ENCODE assay signal across 24 mouse cellular contexts in genomic region chr14:115100617-115101299, GRCm38 (mm10). TPM values are rescaled to one million over a fixed set of nuclear protein-coding genes. Genes with fewer than 3 reads are reported as not detected.
DNase-seq lines count a peak whose midpoint lies in the region; ATAC-seq and TF ChIP-seq lines count a peak whose summit lies in the region.
"Had no signal": no experiment of that assay in that cellular context is flagged by ENCODE, and none has a peak within 500 bp of the region (broad histone marks: within the 10 kb centered on the region; RNA-seq: fewer than 3 reads in every experiment).

No protein-coding gene starts in this region.

- DNase-seq in kidney, adult 2 months = peak; percentile 13
- DNase-seq in kidney, postnatal 25 days = no peak
- no peak for DNase-seq in kidney, adult 8-10 months
- DNase-seq in kidney, adult 11 months = no peak
- DNase-seq: adrenal gland, adult 8-10 months; adrenal gland, postnatal 14 days; adrenal gland, postnatal 36 days; B cell, adult 2 months; cerebellum, adult 11-12 months; cerebellum, adult 2 months; cerebellum, adult 9-10 months; cerebellum, postnatal 10 days; cerebellum, postnatal 25 days had no signal

- no peak overlapping the region for H3K4me3 ChIP-seq in kidney, adult 2 months (ENCODE audit: insufficient read depth, low read depth, low read length)
- H3K4me3 ChIP-seq in kidney, embryonic 14.5 days (ENCODE audit: low read length) = no peak overlapping the region
- no peak overlapping the region for H3K4me3 ChIP-seq in kidney, embryonic 16.5 days (ENCODE audit: low read length)
- H3K4me3 ChIP-seq: embryonic facial prominence, embryonic 10.5 days; embryonic facial prominence, embryonic 12.5 days; forebrain, embryonic 13.5 days; forebrain, embryonic 15.5 days had no signal

- H3K4me2 ChIP-seq in kidney, embryonic 14.5 days (replicated peaks; ENCODE audit: low read depth, low read length) = no peak overlapping the region
- H3K4me2 ChIP-seq in kidney, embryonic 16.5 days (replicated peaks; ENCODE audit: low read depth, low read length) = no peak overlapping the region
- H3K4me2 ChIP-seq: embryonic facial prominence, embryonic 12.5 days; forebrain, embryonic 13.5 days; forebrain, embryonic 15.5 days had no signal

- 34% methylated on average over 9 of the region's 9 CpGs for WGBS in kidney, adult 2 months
- WGBS in kidney, embryonic 14.5 days = 30% methylated on average over 9 of the region's 9 CpGs
- 38% methylated on average over 9 of the region's 9 CpGs for WGBS in kidney, embryonic 16.5 days

- H3K27me3 ChIP-seq in kidney, adult 2 months (replicated peaks; ENCODE audit: control insufficient read depth, insufficient read depth, low read length) = no peaks in the 10 kb centered on the region
- 0 out of 2 replicates have a peak, but pooled peaks cover 2% of the 10 kb centered on the region for H3K27me3 ChIP-seq in kidney, embryonic 14.5 days (ENCODE audit: control insufficient read depth, insufficient read depth, low read length)
- H3K27me3 ChIP-seq in kidney, embryonic 16.5 days (ENCODE audit: insufficient read depth, low read length) = no peaks in the 10 kb centered on the region
- H3K27me3 ChIP-seq: CH12.LX; embryonic facial prominence, embryonic 12.5 days; forebrain, embryonic 13.5 days; forebrain, embryonic 15.5 days had no signal

- no peak for TF ChIP-seq POLR2A in kidney, adult 2 months (IDR thresholded peaks at IDR 0.05; ENCODE audit: low read depth, low read length)

- H3K36me3 ChIP-seq in kidney, adult 2 months (ENCODE audit: control insufficient read depth, insufficient read depth, low read length) = no peaks in the 10 kb centered on the region
- H3K36me3 ChIP-seq in kidney, embryonic 14.5 days (ENCODE audit: control insufficient read depth, insufficient read depth, low read length) = no peaks in the 10 kb centered on the region
- no peaks in the 10 kb centered on the region for H3K36me3 ChIP-seq in kidney, embryonic 16.5 days (ENCODE audit: insufficient read depth, low read length)
- H3K36me3 ChIP-seq: embryonic facial prominence, embryonic 10.5 days; embryonic facial prominence, embryonic 12.5 days; forebrain, embryonic 15.5 days; G1E had no signal

- ATAC-seq in kidney, embryonic 14.5 days (ENCODE audit: low FRiP score, low TSS enrichment) = peak; percentile 84
- peak; percentile 82; the same call in 1 of the 2 replicates for ATAC-seq in kidney, embryonic 16.5 days (ENCODE audit: low FRiP score, low TSS enrichment)
- ATAC-seq: activated CD4-positive, CD25-positive, alpha-beta regulatory T cell, adult 4 months; CD4-positive, CD25-positive, alpha-beta regulatory T cell, adult 4 months; forebrain, embryonic 13.5 days; forebrain, embryonic 15.5 days; Patski had no signal

- H3K9me3 ChIP-seq in kidney, embryonic 14.5 days (ENCODE audit: control insufficient read depth, low read length) = no peaks in the 10 kb centered on the region
- no peaks in the 10 kb centered on the region for H3K9me3 ChIP-seq in kidney, embryonic 16.5 days (ENCODE audit: low read length)
- H3K9me3 ChIP-seq: embryonic facial prominence, embryonic 10.5 days; embryonic facial prominence, embryonic 12.5 days; forebrain, embryonic 13.5 days; forebrain, embryonic 15.5 days had no signal

- H3K4me1 ChIP-seq in kidney, adult 2 months (ENCODE audit: control insufficient read depth, insufficient read depth, low read length) = no peaks in the 10 kb centered on the region
- H3K4me1 ChIP-seq in kidney, embryonic 14.5 days (ENCODE audit: control insufficient read depth, insufficient read depth, low read length) = 0 out of 2 replicates have a peak, but pooled peaks cover 3% of the 10 kb centered on the region
- H3K4me1 ChIP-seq in kidney, embryonic 16.5 days (ENCODE audit: insufficient read depth, low read length) = no peaks in the 10 kb centered on the region
- H3K4me1 ChIP-seq: embryonic facial prominence, embryonic 10.5 days; embryonic facial prominence, embryonic 12.5 days; forebrain, embryonic 13.5 days; forebrain, embryonic 15.5 days had no signal

- no peak for TF ChIP-seq CTCF in kidney, adult 2 months (conservative IDR thresholded peaks at IDR 0.05; ENCODE audit: insufficient read depth, insufficient read length, low read depth, low read length)

- no peak overlapping the region for H3K27ac ChIP-seq in kidney, adult 2 months (ENCODE audit: insufficient read depth, low read depth, low read length)
- H3K27ac ChIP-seq in kidney, embryonic 14.5 days (ENCODE audit: low read depth, low read length) = no peak overlapping the region
- H3K27ac ChIP-seq in kidney, embryonic 16.5 days (ENCODE audit: low read length) = no peak overlapping the region
- H3K27ac ChIP-seq: embryonic facial prominence, embryonic 10.5 days; embryonic facial prominence, embryonic 12.5 days; forebrain, embryonic 13.5 days; forebrain, embryonic 15.5 days had no signal

- no peak overlapping the region for H3K9ac ChIP-seq in kidney, embryonic 14.5 days (ENCODE audit: low read depth, low read length)
- H3K9ac ChIP-seq in kidney, embryonic 16.5 days (replicated peaks; ENCODE audit: low read length) = no peak overlapping the region
- H3K9ac ChIP-seq: embryonic facial prominence, embryonic 12.5 days; forebrain, embryonic 13.5 days; forebrain, embryonic 15.5 days had no signal

RNA-seq across cellular contexts. Expression of gene Gpc5, which starts 8.7 kb away (rescaled TPM):
- polyA plus RNA-seq in kidney, adult 2 months (2012; rRNA removed) = 0.69 and 1.0 TPM in 2 replicates
- polyA plus RNA-seq in kidney, embryonic 14.5 days (2014; fragmentation: Nextera tagmentation; extraction: Ambion mirVana) = 3.7 and 7.6 TPM in 2 replicates
- 11.6 and 13.8 TPM in 2 replicates for polyA plus RNA-seq in kidney, embryonic 16.5 days (2015; fragmentation: Nextera tagmentation; extraction: Ambion mirVana)
- polyA plus RNA-seq: activated CD4-positive, CD25-positive, alpha-beta regulatory T cell, adult 4 months; G1E had no signal
